Mouse (Mus musculus): ENCODE data around the gene Gm45837. TPM values are rescaled to one million over a fixed set of nuclear protein-coding genes. Genes with fewer than 3 reads are reported as not detected.
A peak's percentile ranks its signal among the peaks of the same experiment; 100 is the strongest.

The Gm45837 gene
- polyA plus RNA-seq, 1 experiment from 2014 or later: not detected

- H3K27me3 ChIP-seq (ENCODE audit: insufficient read depth, low read length): 0 out of 2 replicates have a peak, but pooled peaks cover 5% of the 10 kb centered on the region
- H3K36me3 ChIP-seq (ENCODE audit: insufficient read depth): no peaks in the 10 kb centered on the region
- no peak overlapping the region for H3K4me3 ChIP-seq (ENCODE audit: low read depth, low read length)
- no peaks in the 10 kb centered on the region for H3K4me1 ChIP-seq (ENCODE audit: insufficient read depth)
- no peaks in the 10 kb centered on the region for H3K9me3 ChIP-seq (ENCODE audit: low read depth, low read length)
- no peak overlapping the region for H3K4me2 ChIP-seq
- H3K27ac ChIP-seq (ENCODE audit: low read depth): no peak overlapping the region
- no peak overlapping the region for H3K9ac ChIP-seq
- 63% methylated on average over 2 of the region's 2 CpGs for WGBS
- no peak for TF ChIP-seq CTCF (IDR thresholded peaks at IDR 0.05; ENCODE audit: low read depth)
- DNase-seq: no peak
- no peak for ATAC-seq (ENCODE audit: insufficient read depth)
These were observed 98.5 kb downstream of the Gm45837 start for GRCm38 (mm10) chr7:101509212-101509611.

DNA sequence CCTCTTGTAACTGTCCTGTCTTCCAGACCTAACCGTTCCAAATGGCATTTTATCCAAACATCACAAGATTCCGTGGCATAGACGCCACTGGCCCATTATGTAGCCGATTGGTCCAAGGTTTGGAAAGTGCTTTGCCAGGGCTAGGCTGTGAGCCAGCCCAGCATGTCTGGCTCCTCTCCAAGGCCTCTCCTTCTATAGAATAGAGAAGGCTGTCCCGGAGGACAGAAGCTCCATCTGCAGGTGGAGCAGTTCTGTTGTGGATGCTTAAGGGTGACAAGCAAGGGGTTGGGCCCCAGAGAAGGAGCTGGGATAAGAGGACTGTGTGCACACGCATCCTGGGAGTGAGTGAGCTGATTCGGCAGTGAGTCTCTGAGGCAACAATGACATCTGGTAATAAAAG lies 103.0 kb downstream of the Gm45837 start:
- ATAC-seq (ENCODE audit: insufficient read depth): no peak
- Histone ChIP-seq H3K4me1 (ENCODE audit: insufficient read depth) (no peaks in the 10 kb centered on the region), H3K36me3 (ENCODE audit: insufficient read depth) (no peaks in the 10 kb centered on the region), H3K4me3 (ENCODE audit: low read depth, low read length) (no peak overlapping the region), H3K27me3 (ENCODE audit: insufficient read depth, low read length) (no peaks in the 10 kb centered on the region), H3K9ac (no peak overlapping the region), H3K4me2 (no peak overlapping the region), H3K9me3 (ENCODE audit: low read depth, low read length) (no peaks in the 10 kb centered on the region), H3K27ac (ENCODE audit: low read depth) (no peak overlapping the region)
- no peak for TF ChIP-seq CTCF (IDR thresholded peaks at IDR 0.05; ENCODE audit: low read depth)
- peak; percentile 50 for DNase-seq
- 55% methylated on average over 7 of the region's 7 CpGs for WGBS

GRCm38 (mm10) chr7:101514768-101515167 lies 104.1 kb downstream of the Gm45837 start:
- 72% methylated on average over 6 of the region's 6 CpGs for WGBS
- no peaks in the 10 kb centered on the region for H3K27me3 ChIP-seq (ENCODE audit: insufficient read depth, low read length)
- H3K4me1 ChIP-seq (ENCODE audit: insufficient read depth): no peaks in the 10 kb centered on the region
- H3K9ac ChIP-seq: no peak overlapping the region
- H3K9me3 ChIP-seq (ENCODE audit: low read depth, low read length): no peaks in the 10 kb centered on the region
- no peak overlapping the region for H3K4me2 ChIP-seq
- no peak overlapping the region for H3K4me3 ChIP-seq (ENCODE audit: low read depth, low read length)
- no peak for TF ChIP-seq CTCF (IDR thresholded peaks at IDR 0.05; ENCODE audit: low read depth)
- DNase-seq (no peak), ATAC-seq (ENCODE audit: insufficient read depth) (no peak)
- no peaks in the 10 kb centered on the region for H3K36me3 ChIP-seq (ENCODE audit: insufficient read depth)
- no peak overlapping the region for H3K27ac ChIP-seq (ENCODE audit: low read depth)

- 21% methylated on average over 6 of the region's 6 CpGs for WGBS
- no peak for DNase-seq
- no peak overlapping the region for H3K4me3 ChIP-seq (ENCODE audit: low read depth, low read length)
- H3K36me3 ChIP-seq (ENCODE audit: insufficient read depth): no peaks in the 10 kb centered on the region
- H3K9ac ChIP-seq: no peak overlapping the region
- no peaks in the 10 kb centered on the region for H3K4me1 ChIP-seq (ENCODE audit: insufficient read depth)
- H3K27me3 ChIP-seq (ENCODE audit: insufficient read depth, low read length): no peaks in the 10 kb centered on the region
- TF ChIP-seq CTCF (IDR thresholded peaks at IDR 0.05; ENCODE audit: low read depth): no peak
- H3K9me3 ChIP-seq (ENCODE audit: low read depth, low read length): no peaks in the 10 kb centered on the region
- no peak overlapping the region for H3K27ac ChIP-seq (ENCODE audit: low read depth)
- H3K4me2 ChIP-seq: no peak overlapping the region
- no peak for ATAC-seq (ENCODE audit: insufficient read depth)
These were observed 104.6 kb downstream of the Gm45837 start for GRCm38 (mm10) chr7:101515295-101515694.

DNA sequence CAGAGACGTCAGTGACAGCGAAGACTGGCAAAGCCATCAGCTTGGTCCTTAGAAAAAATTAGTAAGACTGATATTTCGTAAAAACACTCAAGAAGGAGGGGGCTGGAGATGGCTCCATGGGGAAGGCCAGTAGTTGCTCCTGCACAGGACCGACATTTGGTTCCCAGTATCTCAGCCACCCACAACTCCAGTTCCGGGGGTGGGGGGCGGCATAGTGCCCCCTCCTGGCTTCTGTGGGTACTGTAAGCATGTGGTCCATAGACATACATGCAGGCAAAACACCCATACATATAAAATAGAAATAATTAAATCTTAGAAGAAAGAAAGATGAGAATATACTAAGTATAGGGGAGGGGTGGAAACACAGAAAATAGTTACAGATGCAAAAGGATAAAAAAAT lies 105.8 kb downstream of the Gm45837 start:
- no peak for TF ChIP-seq CTCF (IDR thresholded peaks at IDR 0.05; ENCODE audit: low read depth)
- no peak overlapping the region for H3K4me2 ChIP-seq
- H3K36me3 ChIP-seq (ENCODE audit: insufficient read depth): no peaks in the 10 kb centered on the region
- no peaks in the 10 kb centered on the region for H3K27me3 ChIP-seq (ENCODE audit: insufficient read depth, low read length)
- ATAC-seq (ENCODE audit: insufficient read depth): no peak
- no peak overlapping the region for H3K4me3 ChIP-seq (ENCODE audit: low read depth, low read length)
- no peak overlapping the region for H3K27ac ChIP-seq (ENCODE audit: low read depth)
- H3K4me1 ChIP-seq (ENCODE audit: insufficient read depth): no peaks in the 10 kb centered on the region
- no peak overlapping the region for H3K9ac ChIP-seq
- 61% methylated on average over 6 of the region's 6 CpGs for WGBS
- DNase-seq: no peak
- H3K9me3 ChIP-seq (ENCODE audit: low read depth, low read length): no peaks in the 10 kb centered on the region

- H3K27me3 ChIP-seq (ENCODE audit: insufficient read depth, low read length): no peaks in the 10 kb centered on the region
- H3K4me1 ChIP-seq (ENCODE audit: insufficient read depth): no peaks in the 10 kb centered on the region
- no peak for TF ChIP-seq CTCF (IDR thresholded peaks at IDR 0.05; ENCODE audit: low read depth)
- H3K36me3 ChIP-seq (ENCODE audit: insufficient read depth): no peaks in the 10 kb centered on the region
- no peak overlapping the region for H3K4me3 ChIP-seq (ENCODE audit: low read depth, low read length)
- no peak overlapping the region for H3K27ac ChIP-seq (ENCODE audit: low read depth)
- no peak overlapping the region for H3K9ac ChIP-seq
- ATAC-seq (ENCODE audit: insufficient read depth) (no peak), DNase-seq (no peak)
- WGBS: 62% methylated on average over 1 of the region's 1 CpGs
- no peak overlapping the region for H3K4me2 ChIP-seq
- H3K9me3 ChIP-seq (ENCODE audit: low read depth, low read length): no peaks in the 10 kb centered on the region
These were observed 111.0 kb downstream of the Gm45837 start for GRCm38 (mm10) chr7:101521696-101522095.

GRCm38 (mm10) chr7:101523205-101523604 lies 112.5 kb downstream of the Gm45837 start:
- H3K36me3 ChIP-seq (ENCODE audit: insufficient read depth): no peaks in the 10 kb centered on the region
- DNase-seq (no peak), ATAC-seq (ENCODE audit: insufficient read depth) (no peak)
- no peaks in the 10 kb centered on the region for H3K27me3 ChIP-seq (ENCODE audit: insufficient read depth, low read length)
- H3K4me2 ChIP-seq: no peak overlapping the region
- no peak overlapping the region for H3K4me3 ChIP-seq (ENCODE audit: low read depth, low read length)
- TF ChIP-seq CTCF (IDR thresholded peaks at IDR 0.05; ENCODE audit: low read depth): no peak
- H3K4me1 ChIP-seq (ENCODE audit: insufficient read depth): no peaks in the 10 kb centered on the region
- 68% methylated on average over 2 of the region's 2 CpGs for WGBS
- H3K27ac ChIP-seq (ENCODE audit: low read depth): no peak overlapping the region
- no peak overlapping the region for H3K9ac ChIP-seq
- H3K9me3 ChIP-seq (ENCODE audit: low read depth, low read length): no peaks in the 10 kb centered on the region

GRCm38 (mm10) chr7:101526484-101526883 lies 115.8 kb downstream of the Gm45837 start:
- no peak overlapping the region for H3K27ac ChIP-seq (ENCODE audit: low read depth)
- no peak for ATAC-seq (ENCODE audit: insufficient read depth)
- H3K4me2 ChIP-seq: no peak overlapping the region
- no peaks in the 10 kb centered on the region for H3K9me3 ChIP-seq (ENCODE audit: low read depth, low read length)
- DNase-seq: no peak
- no peak for TF ChIP-seq CTCF (IDR thresholded peaks at IDR 0.05; ENCODE audit: low read depth)
- no peak overlapping the region for H3K4me3 ChIP-seq (ENCODE audit: low read depth, low read length)
- WGBS: 54% methylated on average over 7 of the region's 7 CpGs
- no peaks in the 10 kb centered on the region for H3K4me1 ChIP-seq (ENCODE audit: insufficient read depth)
- H3K27me3 ChIP-seq (ENCODE audit: insufficient read depth, low read length): no peaks in the 10 kb centered on the region
- H3K9ac ChIP-seq: no peak overlapping the region
- H3K36me3 ChIP-seq (ENCODE audit: insufficient read depth): no peaks in the 10 kb centered on the region

Data from lung, embryonic 14.5 days (tissue).